Mouse (Mus musculus) thymus, postnatal 10 days (tissue): Measurements from ENCODE around the gene Slit3.
A peak's percentile ranks its signal among the peaks of the same experiment; 100 is the strongest.

Source experiments
- DNase-seq, 2 experiments: peaks; one replicate each; pipeline ENCODE4 v3.0.0; 2021; ENCODE audit warnings: low spot score in 2 of 2

Gene Slit3

GRCm38 (mm10) chr11:35626161-35626885 lies 505.3 kb downstream of the Slit3 start:
- no peak for DNase-seq

- DNase-seq = no peak
Observed at GRCm38 (mm10) chr11:35627815-35628214, 506.8 kb downstream of the Slit3 start.

GRCm38 (mm10) chr11:35632262-35632661 lies 511.2 kb downstream of the Slit3 start:
- no peak for DNase-seq

- no peak for DNase-seq
Observed at GRCm38 (mm10) chr11:35637102-35637501, 516.1 kb downstream of the Slit3 start.

- DNase-seq = no peak
Observed at GRCm38 (mm10) chr11:35638862-35639384, 517.9 kb downstream of the Slit3 start.

- DNase-seq = no peak
Observed at GRCm38 (mm10) chr11:35639428-35639827, 518.4 kb downstream of the Slit3 start.

- no peak for DNase-seq
Observed at GRCm38 (mm10) chr11:35651286-35651685, 530.3 kb downstream of the Slit3 start.

GRCm38 (mm10) chr11:35655836-35656235 lies 534.8 kb downstream of the Slit3 start:
- DNase-seq = no peak

- no peak for DNase-seq
Observed at GRCm38 (mm10) chr11:35657582-35657981, 536.6 kb downstream of the Slit3 start.

GRCm38 (mm10) chr11:35660967-35661366 lies 539.9 kb downstream of the Slit3 start:
- DNase-seq = no peak

GRCm38 (mm10) chr11:35662945-35663344 lies 541.9 kb downstream of the Slit3 start:
- no peak for DNase-seq

- DNase-seq = no peak
Observed at GRCm38 (mm10) chr11:35663661-35664060, 542.6 kb downstream of the Slit3 start.

GRCm38 (mm10) chr11:35664991-35665390 lies 544.0 kb downstream of the Slit3 start:
- DNase-seq = no peak

- DNase-seq = peak in 1 of 2 experiments; percentile 7
Observed at GRCm38 (mm10) chr11:35667428-35667827, 546.4 kb downstream of the Slit3 start.

GRCm38 (mm10) chr11:35668138-35668537 lies 547.1 kb downstream of the Slit3 start:
- no peak for DNase-seq

- no peak for DNase-seq
Observed at GRCm38 (mm10) chr11:35668750-35669149, 547.7 kb downstream of the Slit3 start.

- DNase-seq = no peak
Observed at GRCm38 (mm10) chr11:35669536-35669935, 548.5 kb downstream of the Slit3 start.

GRCm38 (mm10) chr11:35670181-35670580 lies 549.2 kb downstream of the Slit3 start:
- no peak for DNase-seq

GRCm38 (mm10) chr11:35670746-35671145 lies 549.7 kb downstream of the Slit3 start:
- DNase-seq = no peak

GRCm38 (mm10) chr11:35673050-35673449 lies 552.0 kb downstream of the Slit3 start:
- DNase-seq = no peak

- DNase-seq = no peak
Observed at GRCm38 (mm10) chr11:35674242-35674641, 553.2 kb downstream of the Slit3 start.

- DNase-seq = no peak
Observed at GRCm38 (mm10) chr11:35676744-35677143, 555.7 kb downstream of the Slit3 start.

GRCm38 (mm10) chr11:35679976-35680375 lies 559.0 kb downstream of the Slit3 start:
- no peak for DNase-seq

- no peak for DNase-seq
Observed at GRCm38 (mm10) chr11:35687316-35687715, 566.3 kb downstream of the Slit3 start.
